Mouse (Mus musculus) retina, adult 2 months (tissue): Measurements from ENCODE around the gene Akap13.

Source experiments
- DNase-seq: peaks from one replicate; pipeline ENCODE4 v3.0.0-alpha.2; 2012; ENCODE audit warnings: low read depth, low spot score

Akap13 gene

DNA sequence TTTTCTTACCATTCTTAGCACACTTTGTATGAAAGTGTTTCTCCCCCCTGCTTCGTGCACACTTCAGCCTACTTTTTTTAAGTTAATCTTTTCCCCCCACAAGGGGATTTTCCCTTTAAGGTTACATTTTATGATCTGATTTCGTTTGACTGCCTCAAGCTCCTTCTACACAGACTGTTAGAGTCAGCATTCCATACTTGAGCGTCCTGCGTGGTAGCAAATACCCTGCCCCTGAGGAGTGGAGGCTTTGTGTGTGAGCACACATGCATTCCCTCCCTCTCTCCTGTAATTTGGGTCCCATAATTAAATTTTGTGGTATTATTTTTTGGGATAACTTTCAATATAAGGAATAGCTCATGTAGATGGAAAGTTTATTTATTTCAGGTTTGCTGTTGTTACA lies 103.8 kb downstream of the Akap13 start:
- DNase-seq = no peak

DNA sequence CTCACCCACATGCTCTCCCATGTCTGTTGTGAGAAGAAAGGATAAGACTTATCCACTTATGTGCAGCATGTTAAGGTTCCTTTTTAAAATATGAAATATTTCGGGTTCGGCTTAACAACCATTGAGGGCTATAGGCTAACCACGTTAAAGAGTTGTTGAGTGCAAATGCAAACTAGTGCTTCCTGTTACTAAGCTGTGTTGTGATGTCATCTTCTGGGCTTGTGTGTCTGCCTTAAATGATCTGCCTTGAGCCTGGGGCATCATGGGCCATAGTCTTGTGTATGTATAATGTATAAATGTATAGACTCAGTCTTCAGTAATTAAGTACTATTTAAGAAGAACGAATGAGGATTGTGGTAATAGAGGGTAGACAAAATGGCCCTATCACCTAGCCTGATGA lies 104.6 kb downstream of the Akap13 start:
- no peak for DNase-seq

DNA sequence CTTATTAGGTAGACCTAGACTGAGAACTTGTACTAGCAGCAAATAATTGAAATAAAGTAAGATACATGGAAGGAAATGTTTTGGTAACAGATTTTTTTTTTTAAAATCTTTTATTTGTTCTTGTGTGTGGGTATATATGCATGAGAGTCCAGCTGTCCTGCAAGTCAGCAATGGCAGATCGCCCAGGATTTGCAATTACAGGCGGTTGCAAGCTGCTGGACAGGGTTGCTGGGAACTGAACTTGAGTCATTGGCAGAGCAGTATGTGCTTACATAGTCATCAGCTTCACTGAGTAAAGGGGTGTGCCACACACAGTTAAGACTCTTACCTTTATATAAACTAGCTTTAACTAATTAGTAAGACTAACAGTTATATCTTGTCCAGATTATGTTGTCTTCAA lies 105.2 kb downstream of the Akap13 start:
- no peak for DNase-seq

GRCm38 (mm10) chr7:75561134-75561533 lies 105.8 kb downstream of the Akap13 start:
- DNase-seq = no peak

- DNase-seq = no peak
These were observed 112.9 kb downstream of the Akap13 start for GRCm38 (mm10) chr7:75568276-75568675.

DNA sequence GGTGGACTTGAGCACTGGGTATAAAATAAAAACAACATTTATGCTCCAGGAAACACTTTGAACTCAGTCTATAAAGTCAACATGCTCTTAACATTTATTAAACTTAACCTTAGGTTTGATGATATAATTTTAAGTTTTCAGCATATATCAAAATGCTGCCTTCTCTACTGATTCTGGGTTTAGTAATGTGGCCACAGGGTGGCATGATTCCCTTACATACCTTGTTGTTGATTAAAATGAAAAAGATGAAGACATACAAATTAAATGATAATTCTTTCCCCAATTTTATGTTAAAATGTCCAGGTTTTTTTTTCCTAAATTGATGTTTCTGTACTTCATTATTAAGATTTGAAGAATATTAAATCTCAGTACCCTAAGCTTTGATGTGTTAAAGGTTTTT lies 113.5 kb downstream of the Akap13 start:
- DNase-seq = no peak

DNA sequence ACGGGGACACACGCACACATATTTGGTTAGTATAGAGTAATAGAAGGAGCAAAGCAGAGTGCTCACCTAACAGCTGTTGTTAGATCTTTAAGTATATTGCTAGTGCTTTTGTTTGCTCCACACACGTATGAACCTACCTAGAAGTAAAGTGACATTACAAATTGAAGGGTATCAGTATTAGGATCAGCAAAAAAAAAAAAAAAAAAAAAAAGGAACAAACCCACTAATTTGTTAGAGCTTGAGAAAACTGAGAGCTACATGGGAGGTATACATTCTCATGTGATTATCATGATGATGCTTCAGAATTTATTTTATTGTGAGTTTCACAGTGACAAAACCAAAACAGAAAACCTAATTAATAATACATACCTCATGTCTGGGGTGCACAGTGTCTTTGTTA lies 114.9 kb downstream of the Akap13 start:
- no peak for DNase-seq

DNA sequence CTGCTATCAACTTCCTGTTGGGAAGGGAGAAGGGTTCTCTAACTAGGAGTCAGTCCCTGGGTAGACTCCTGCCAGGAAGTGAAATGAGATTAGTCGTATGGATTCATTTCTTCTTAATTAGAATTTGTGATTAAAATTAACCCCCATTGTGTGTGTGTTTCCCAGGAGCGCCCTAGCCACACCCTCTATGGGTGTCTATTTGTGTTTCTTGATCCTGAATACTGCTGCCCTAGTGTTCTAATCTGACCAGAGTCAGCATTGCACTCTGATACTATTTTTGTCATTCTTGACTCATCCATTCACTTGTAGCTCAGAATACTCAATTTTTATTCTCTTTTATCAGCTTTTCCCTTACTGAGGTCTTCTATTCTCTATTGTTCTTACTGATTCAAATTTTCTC lies 115.7 kb downstream of the Akap13 start:
- DNase-seq = no peak

- no peak for DNase-seq
These were observed 116.8 kb downstream of the Akap13 start for GRCm38 (mm10) chr7:75572127-75572526.

DNA sequence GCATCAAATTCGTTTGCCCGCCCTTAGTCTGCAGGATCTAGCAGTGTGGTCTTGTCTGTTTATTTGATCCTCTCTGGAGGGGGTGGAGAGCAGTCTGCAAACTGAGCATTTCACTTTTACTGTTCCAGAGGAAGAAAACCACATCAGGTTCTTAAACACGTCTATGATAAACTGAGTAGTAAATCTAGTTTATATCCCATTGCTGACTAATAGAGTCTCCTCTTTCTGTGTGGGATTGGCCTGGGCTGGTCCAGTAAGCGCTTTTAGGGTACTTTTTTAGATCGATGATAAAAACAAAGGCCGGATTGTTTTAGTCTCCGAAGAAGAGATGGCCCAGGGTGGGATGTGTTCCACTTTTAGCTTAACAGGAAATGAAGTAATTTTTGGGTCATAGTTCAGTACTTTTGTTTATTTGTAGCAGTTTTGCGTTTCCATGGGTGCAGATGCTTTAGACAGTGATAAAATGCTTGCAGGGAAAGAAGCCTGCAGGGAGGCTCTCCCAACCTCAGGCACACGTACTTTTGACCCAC lies 119.9 kb downstream of the Akap13 start:
- DNase-seq = no peak

DNA sequence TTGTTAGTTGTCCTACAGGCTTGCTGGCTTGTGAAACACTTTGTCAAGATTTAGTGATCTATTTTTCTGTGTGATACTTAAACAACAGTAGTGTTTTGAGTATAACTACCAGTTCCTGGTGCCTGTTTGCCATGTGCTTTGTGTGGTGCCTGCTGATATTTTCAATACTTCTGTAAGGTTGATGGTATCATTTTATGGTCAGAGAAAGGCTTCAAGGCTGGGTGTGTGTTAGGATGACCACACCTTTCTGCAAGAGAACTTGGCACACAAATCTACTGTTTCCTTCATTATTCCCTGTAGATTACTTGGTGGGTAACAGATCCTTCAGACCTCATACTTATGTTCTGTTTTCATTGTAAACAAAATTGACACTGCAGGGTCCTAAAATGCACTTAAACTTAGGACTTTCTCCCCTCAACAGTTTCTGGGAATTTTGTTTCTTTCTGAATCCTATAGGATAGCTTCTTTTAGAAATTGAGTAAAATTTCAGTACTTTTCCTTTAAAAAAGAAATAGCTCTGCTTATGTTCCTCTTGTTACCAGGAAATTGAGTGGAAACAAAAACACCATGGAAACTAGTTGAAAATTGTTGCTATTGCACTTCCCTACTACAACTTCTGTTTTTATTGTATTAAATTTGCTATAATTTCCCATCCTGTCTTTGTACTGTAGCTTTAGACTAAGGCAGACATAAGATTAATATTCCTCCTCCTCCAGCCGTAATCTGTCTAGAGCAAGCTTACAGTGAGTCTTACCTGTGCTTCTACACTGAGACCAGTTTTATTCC lies 120.7 kb downstream of the Akap13 start:
- no peak for DNase-seq

DNA sequence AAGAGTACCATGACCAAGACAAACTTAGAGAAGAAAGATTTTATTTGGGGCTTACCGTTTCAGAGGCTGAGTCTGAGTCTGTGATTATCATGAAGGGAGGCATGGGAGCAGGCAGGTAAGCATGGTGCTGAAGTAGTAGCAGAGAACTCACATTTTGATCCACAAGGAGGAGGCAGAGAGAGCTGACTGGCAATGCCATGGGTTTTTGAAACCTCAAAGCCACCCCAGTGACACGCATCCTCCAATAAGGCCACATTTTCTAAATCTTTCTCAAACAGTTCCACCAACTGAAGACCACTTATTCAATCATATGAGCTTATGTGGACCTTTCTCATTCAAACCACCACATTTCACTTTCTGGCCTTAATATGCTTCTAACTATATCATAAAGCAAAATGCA lies 121.5 kb downstream of the Akap13 start:
- DNase-seq = no peak

GRCm38 (mm10) chr7:75577353-75577752 lies 122.0 kb downstream of the Akap13 start:
- no peak for DNase-seq

DNA sequence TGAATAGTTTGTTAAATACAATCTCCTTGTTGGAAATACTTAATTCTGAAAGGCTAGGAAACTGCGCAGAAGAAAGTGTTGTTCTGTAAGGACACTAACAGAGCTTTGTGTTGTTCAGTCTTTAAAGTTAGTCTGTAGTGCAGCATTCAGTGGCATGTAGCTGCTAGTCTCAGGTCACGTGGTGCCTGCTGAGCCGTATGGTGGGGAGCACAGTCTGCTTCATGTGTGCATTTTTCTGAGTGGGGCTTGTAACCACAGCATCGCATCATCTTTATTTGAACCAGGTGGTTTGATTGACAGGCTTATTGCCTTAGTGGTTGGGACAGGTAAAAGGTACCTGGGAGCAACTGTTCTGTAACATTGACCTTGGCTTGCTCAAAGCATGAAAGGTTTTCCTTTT lies 123.3 kb downstream of the Akap13 start:
- DNase-seq = no peak

GRCm38 (mm10) chr7:75582091-75582490 lies 126.8 kb downstream of the Akap13 start:
- no peak for DNase-seq

DNA sequence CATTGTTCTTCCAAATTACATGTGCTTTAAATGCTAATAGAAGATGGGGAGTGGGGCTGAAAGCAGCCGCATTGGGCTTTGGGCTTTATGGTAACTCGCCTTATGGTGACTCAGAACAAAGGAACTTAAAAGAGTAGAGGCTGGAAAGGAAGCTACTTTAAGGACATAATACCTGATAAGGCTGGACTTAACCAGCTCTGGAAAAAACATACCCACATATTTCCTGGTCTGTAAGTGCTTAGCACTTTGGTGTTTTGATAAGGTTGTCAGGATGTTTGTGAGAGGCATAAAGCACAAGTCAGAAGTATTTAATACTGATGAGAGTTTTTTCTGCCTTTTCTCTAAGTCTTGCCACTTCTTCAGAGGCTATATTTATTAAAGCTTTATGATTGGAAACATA lies 128.8 kb downstream of the Akap13 start:
- no peak for DNase-seq

DNA sequence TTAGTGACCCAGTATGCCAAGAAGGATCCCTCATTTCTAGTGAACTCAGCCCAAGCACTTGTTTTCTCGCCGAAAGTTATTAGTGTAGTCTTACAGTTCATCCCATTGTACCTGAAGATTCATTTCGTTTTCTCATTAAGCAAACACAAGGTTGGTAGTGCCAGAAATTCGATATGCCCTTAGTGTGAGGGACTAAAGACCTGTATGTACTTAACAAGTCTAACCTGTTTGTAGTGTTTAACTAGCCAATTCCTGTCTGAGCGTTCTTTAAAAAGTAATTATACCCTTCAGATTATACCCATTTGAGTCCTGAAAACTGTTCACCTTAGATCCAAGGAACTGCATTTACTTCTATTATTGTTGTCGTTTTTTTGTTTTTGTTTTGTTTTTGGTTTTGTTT lies 130.1 kb downstream of the Akap13 start:
- DNase-seq = no peak

DNA sequence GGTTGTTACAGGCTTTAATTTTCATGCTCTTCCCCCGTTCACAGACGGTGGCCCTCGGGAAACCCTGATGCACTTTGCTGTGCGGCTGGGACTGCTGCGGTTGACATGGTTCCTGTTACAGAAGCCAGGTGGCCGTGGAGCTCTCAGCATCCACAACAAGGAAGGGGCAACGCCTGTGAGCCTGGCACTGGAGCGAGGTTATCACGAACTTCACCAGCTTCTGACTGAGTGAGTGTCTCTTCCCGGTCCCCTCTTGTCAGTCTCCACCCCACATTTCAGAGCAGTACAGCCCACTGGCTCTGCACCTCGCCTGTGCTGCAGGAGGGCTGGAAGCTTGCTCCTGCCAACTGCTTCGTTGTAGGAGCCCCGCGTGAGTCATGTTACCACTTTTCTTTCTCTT lies 130.8 kb downstream of the Akap13 start:
- no peak for DNase-seq

DNA sequence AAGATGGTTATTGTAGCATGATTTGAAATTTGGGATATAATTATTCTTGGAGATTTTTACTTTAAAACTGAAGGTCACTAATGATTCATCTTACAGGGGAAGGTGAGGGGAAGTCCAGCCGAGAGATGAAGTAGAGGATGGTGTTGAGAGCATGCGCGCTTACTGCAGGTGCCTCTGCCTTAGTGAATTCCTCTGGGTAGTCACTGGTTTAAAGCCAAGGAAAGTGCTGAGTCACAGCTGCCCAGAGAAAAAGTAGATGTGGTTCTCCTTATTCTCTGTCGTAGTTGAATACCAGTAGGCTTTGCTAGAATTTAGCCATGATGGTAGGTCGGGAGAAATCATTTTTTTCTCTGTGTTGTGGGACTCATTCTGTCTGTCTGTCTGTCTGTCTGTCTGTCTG lies 132.4 kb downstream of the Akap13 start:
- DNase-seq = no peak

GRCm38 (mm10) chr7:75589304-75589973 lies 134.1 kb downstream of the Akap13 start:
- no peak for DNase-seq

GRCm38 (mm10) chr7:75591961-75592360 lies 136.6 kb downstream of the Akap13 start:
- DNase-seq = no peak

GRCm38 (mm10) chr7:75594801-75595200 lies 139.5 kb downstream of the Akap13 start:
- DNase-seq = no peak

- DNase-seq = no peak
These were observed 139.9 kb downstream of the Akap13 start for GRCm38 (mm10) chr7:75595268-75595667.
